Mouse (Mus musculus) urinary bladder, postnatal 14 days (tissue): Measurements from ENCODE around the gene Aldh3b2.

ENCODE experiments used
- DNase-seq: peaks from one replicate; pipeline ENCODE4 v3.0.0; 2021; ENCODE audit warnings: low spot score

Aldh3b2 gene

GRCm38 (mm10) chr19:3988066-3988465 lies 15.9 kb downstream of the Aldh3b2 start:
- DNase-seq, result no peak

GRCm38 (mm10) chr19:3988750-3989149 lies 16.6 kb downstream of the Aldh3b2 start:
- no peak for DNase-seq

- DNase-seq, result no peak
Measured at GRCm38 (mm10) chr19:3990804-3991203, 18.7 kb downstream of the Aldh3b2 start.

- no peak for DNase-seq
Measured at GRCm38 (mm10) chr19:3991562-3991961, 19.4 kb downstream of the Aldh3b2 start.

GRCm38 (mm10) chr19:3991966-3992365 lies 19.8 kb downstream of the Aldh3b2 start:
- no peak for DNase-seq

GRCm38 (mm10) chr19:3992416-3992815 lies 20.3 kb downstream of the Aldh3b2 start, which contains the start of gene Tbx10:
Tbx10 (plus strand) TSS chr19:3992752.
- no peak for DNase-seq

GRCm38 (mm10) chr19:3994932-3995331 lies 22.8 kb downstream of the Aldh3b2 start:
- DNase-seq, result no peak

GRCm38 (mm10) chr19:3995505-3995904 lies 23.4 kb downstream of the Aldh3b2 start:
- DNase-seq, result no peak

- no peak for DNase-seq
Measured at GRCm38 (mm10) chr19:3996106-3996505, 24.0 kb downstream of the Aldh3b2 start.

- no peak for DNase-seq
Measured at GRCm38 (mm10) chr19:3996747-3997146, 24.6 kb downstream of the Aldh3b2 start.

- DNase-seq, result no peak
Measured at GRCm38 (mm10) chr19:3997231-3997630, 25.1 kb downstream of the Aldh3b2 start.

- DNase-seq, result no peak
Measured at GRCm38 (mm10) chr19:3998335-3998734, 26.2 kb downstream of the Aldh3b2 start.

- DNase-seq, result no peak
Measured at GRCm38 (mm10) chr19:3999121-3999730, 27.1 kb downstream of the Aldh3b2 start.

GRCm38 (mm10) chr19:4000119-4000900 lies 28.2 kb downstream of the Aldh3b2 start, which contains the start of the genes Nudt8 and Gm49405:
Nudt8 (plus strand) TSS chr19:4000580.
Gm49405 (plus strand) TSS chr19:4000626.
- DNase-seq, result peak; percentile 98

- no peak for DNase-seq
Measured at GRCm38 (mm10) chr19:4000949-4001525, 28.9 kb downstream of the Aldh3b2 start.

GRCm38 (mm10) chr19:4001752-4002151 lies 29.6 kb downstream of the Aldh3b2 start:
- no peak for DNase-seq

- no peak for DNase-seq
Measured at GRCm38 (mm10) chr19:4003112-4003511, 31.0 kb downstream of the Aldh3b2 start, which contains the start of gene Doc2g. Doc2g (plus strand) TSS chr19:4003313.

GRCm38 (mm10) chr19:4003641-4004040 lies 31.5 kb downstream of the Aldh3b2 start:
- no peak for DNase-seq

GRCm38 (mm10) chr19:4004331-4004730 lies 32.2 kb downstream of the Aldh3b2 start:
- DNase-seq, result no peak

GRCm38 (mm10) chr19:4005091-4005490 lies 33.0 kb downstream of the Aldh3b2 start:
- DNase-seq, result no peak

GRCm38 (mm10) chr19:4005971-4006370 lies 33.8 kb downstream of the Aldh3b2 start:
- DNase-seq, result no peak

GRCm38 (mm10) chr19:4011086-4011485 lies 39.0 kb downstream of the Aldh3b2 start:
- DNase-seq, result no peak
